Mouse (Mus musculus) hindbrain, embryonic 10.5 days (tissue): ENCODE measurements at regions not wholly inside any gene's neighbourhood (a gene's known extent, or its start where the extent isn't known, plus 50 kb on each side); places are given as distances from the start of the nearest gene placed in this dataset.

Experiments used
- DNase-seq: peaks from one replicate; pipeline ENCODE4 v3.0.0-alpha.2; 2017; ENCODE audit warnings: low spot score
- H3K27ac ChIP-seq: fragments of 300-500 bp; sonication (generic); 2 replicates; pipeline ENCODE4 v1.5.1; 2016; ENCODE audit warnings: mild to moderate bottlenecking, moderate library complexity
- H3K27me3 ChIP-seq: fragments of 300-500 bp; sonication (generic); 2 replicates; pipeline ENCODE4 v1.6.1; 2016; ENCODE audit warnings: mild to moderate bottlenecking; ENCODE audit not compliant: poor library complexity, insufficient read depth, severe bottlenecking
- H3K36me3 ChIP-seq: fragments of 300-500 bp; sonication (generic); 2 replicates; pipeline ENCODE4 v1.6.1; 2016; ENCODE audit warnings: mild to moderate bottlenecking, moderate library complexity
- H3K4me1 ChIP-seq: fragments of 300-500 bp; sonication (generic); replicated peaks from 2 replicates; pipeline ENCODE4 v1.6.1; 2016; ENCODE audit warnings: mild to moderate bottlenecking
- H3K4me3 ChIP-seq: fragments of 300-500 bp; sonication (generic); 2 replicates; pipeline ENCODE4 v1.5.1; 2016; ENCODE audit warnings: mild to moderate bottlenecking, moderate library complexity
- H3K9me3 ChIP-seq: fragments of 300-500 bp; sonication (generic); 2 replicates; pipeline ENCODE4 v1.6.1; 2016; ENCODE audit warnings: mild to moderate bottlenecking, moderate library complexity
- WGBS: fragments of 180-500 bp; shearing (Covaris S2); methylation state at CpG from one replicate; pipeline ENCODE4 v1.1.7; 2016; 5-methylcytosine and 5-hydroxymethylcytosine counted together

DNA sequence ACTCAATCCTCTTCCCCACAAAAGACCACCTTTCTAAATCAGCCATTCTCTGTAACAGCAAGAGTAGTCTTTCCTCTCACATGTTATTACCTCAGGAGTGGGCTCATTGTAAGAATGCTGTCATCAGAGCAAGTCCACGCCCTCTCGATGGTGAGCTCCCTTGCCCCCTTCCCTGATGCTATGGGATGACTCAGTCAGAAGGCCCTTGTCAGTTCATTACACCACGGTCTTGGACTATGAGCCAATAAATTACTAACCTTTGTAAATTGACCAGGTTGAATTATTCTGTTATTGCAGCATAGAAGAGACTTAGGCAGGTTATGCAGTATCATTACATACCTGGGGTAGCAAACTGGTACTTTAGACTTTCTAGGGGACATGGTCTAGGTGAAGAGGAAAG is 237.4 kb upstream of the Klf4 start:
- 89% methylated on average over 3 of the region's 3 CpGs for WGBS
- no peak for DNase-seq
- no peak overlapping the region for H3K4me3 ChIP-seq
- no peaks in the 10 kb centered on the region for H3K4me1 ChIP-seq
- no peaks in the 10 kb centered on the region for H3K9me3 ChIP-seq
- H3K27ac ChIP-seq = no peak overlapping the region
- no peaks in the 10 kb centered on the region for H3K36me3 ChIP-seq
- no peaks in the 10 kb centered on the region for H3K27me3 ChIP-seq

DNA sequence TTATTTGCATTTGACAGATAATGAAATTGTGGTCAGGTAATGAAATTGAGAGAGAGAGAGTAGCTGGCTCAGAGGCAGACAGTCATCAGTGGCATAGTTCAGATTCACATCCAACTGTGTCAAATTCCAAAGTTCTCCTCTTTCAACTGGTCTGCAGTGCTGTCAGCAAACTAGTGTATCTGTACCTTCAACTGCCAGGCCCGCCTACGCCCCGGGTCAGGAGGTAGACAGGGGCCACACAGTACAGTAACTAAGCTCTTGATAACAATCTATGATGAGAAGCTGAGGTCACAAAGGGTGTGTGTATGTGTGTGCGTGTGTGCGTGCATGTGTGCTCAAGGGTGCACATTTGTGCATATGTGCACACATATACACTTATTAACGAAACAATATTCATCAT is 236.1 kb upstream of the Klf4 start:
- no peaks in the 10 kb centered on the region for H3K9me3 ChIP-seq
- DNase-seq = no peak
- H3K36me3 ChIP-seq = no peaks in the 10 kb centered on the region
- H3K4me1 ChIP-seq = no peaks in the 10 kb centered on the region
- no peak overlapping the region for H3K27ac ChIP-seq
- H3K27me3 ChIP-seq = no peaks in the 10 kb centered on the region
- H3K4me3 ChIP-seq = no peak overlapping the region
- WGBS = 93% methylated on average over 6 of the region's 6 CpGs

DNA sequence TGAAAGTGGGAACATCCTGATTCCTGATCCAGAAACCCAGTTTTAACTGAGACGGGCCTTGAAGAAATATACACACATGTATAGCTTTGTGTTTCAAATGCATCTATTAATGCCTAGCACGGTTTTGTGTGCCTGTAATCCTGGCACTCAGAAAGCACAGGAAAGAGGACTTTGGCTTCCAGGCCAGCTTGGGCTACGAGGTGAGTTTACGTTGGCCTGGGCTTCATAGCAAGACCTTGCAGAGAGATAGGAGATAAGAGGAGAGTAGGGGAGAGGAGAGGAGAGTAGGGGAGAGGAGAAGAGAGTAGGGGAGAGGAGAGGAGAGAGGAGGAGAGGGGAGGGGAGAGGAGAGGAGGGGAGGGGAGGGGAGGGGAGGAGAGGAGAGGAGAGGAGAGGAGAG is 234.9 kb upstream of the Klf4 start:
- Histone ChIP-seq H3K4me1 (no peaks in the 10 kb centered on the region), H3K27ac (no peak overlapping the region), H3K36me3 (no peaks in the 10 kb centered on the region), H3K27me3 (no peaks in the 10 kb centered on the region), H3K4me3 (no peak overlapping the region), H3K9me3 (no peaks in the 10 kb centered on the region)
- DNase-seq = no peak
- 86% methylated on average over 4 of the region's 4 CpGs for WGBS

DNA sequence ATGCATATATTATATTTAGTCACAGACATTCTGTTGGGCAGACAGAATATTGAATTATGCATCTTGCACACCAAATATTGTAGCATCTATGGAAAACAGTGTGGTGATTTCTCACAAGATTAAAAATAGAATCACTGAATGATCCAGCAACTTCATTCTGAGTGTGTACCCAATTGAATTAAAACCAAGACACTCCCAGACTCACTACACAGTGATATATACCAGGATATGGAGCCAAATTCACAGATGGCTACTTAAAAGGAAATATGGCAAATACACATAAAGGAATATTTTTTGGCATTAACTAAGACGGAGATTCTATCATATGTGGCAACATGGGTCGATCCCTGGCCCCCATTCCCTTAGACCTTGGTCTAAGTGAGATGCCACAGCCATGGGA is 233.5 kb upstream of the Klf4 start:
- Histone ChIP-seq H3K27ac (no peak overlapping the region), H3K4me3 (no peak overlapping the region), H3K4me1 (no peaks in the 10 kb centered on the region), H3K36me3 (no peaks in the 10 kb centered on the region), H3K27me3 (no peaks in the 10 kb centered on the region), H3K9me3 (no peaks in the 10 kb centered on the region)
- no peak for DNase-seq
- 85% methylated on average over 2 of the region's 2 CpGs for WGBS

DNA sequence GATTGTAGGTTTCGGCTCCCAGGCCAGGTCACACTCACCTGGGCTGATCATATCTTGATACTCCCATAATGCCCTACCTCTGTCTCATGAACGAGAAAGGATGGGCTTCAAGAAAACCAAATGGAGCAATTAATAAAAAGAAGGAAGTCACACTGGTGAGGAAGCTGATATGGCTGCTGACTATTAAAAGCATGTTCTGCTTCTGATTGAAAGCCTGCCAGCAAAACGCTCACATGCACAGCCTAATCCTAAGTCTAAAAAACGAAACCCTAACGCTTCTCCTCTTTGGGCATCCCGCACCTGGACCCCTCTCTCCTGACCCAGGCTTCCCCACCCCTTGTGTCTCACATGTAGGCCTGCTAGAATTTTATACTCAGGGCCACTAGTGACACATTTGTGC is 230.8 kb upstream of the Klf4 start:
- Histone ChIP-seq H3K4me1 (0 out of 2 replicates have a peak, but pooled peaks cover 9% of the 10 kb centered on the region), H3K4me3 (no peak overlapping the region), H3K36me3 (no peaks in the 10 kb centered on the region), H3K27ac (no peak overlapping the region), H3K27me3 (no peaks in the 10 kb centered on the region), H3K9me3 (no peaks in the 10 kb centered on the region)
- WGBS = 88% methylated on average over 6 of the region's 6 CpGs
- no peak for DNase-seq

DNA sequence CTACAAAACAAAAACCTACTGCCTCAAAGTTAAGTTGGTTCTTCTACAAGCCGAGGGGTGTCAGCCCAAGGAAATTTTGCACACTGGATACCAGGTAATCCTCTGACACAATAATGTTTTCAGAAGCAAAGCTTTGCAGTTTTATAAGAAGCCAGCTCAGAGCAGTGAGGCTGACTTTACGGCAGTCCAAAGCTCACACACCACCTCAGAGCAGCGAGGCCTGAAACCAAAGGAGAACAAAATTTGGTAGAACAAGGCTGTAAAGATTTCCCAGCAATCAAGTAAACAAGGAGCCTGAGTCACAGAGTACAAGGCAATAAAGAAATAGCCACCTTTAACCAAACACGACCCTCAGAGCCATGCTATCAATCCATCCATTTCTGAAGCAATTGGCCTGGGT is 230.1 kb upstream of the Klf4 start:
- DNase-seq = no peak
- 88% methylated on average over 4 of the region's 4 CpGs for WGBS
- Histone ChIP-seq H3K4me1 (peaks cover 10% of the 10 kb centered on the region; the same call in 1 of the 2 replicates), H3K4me3 (no peak overlapping the region), H3K36me3 (no peaks in the 10 kb centered on the region), H3K9me3 (no peaks in the 10 kb centered on the region), H3K27ac (no peak overlapping the region), H3K27me3 (no peaks in the 10 kb centered on the region)

DNA sequence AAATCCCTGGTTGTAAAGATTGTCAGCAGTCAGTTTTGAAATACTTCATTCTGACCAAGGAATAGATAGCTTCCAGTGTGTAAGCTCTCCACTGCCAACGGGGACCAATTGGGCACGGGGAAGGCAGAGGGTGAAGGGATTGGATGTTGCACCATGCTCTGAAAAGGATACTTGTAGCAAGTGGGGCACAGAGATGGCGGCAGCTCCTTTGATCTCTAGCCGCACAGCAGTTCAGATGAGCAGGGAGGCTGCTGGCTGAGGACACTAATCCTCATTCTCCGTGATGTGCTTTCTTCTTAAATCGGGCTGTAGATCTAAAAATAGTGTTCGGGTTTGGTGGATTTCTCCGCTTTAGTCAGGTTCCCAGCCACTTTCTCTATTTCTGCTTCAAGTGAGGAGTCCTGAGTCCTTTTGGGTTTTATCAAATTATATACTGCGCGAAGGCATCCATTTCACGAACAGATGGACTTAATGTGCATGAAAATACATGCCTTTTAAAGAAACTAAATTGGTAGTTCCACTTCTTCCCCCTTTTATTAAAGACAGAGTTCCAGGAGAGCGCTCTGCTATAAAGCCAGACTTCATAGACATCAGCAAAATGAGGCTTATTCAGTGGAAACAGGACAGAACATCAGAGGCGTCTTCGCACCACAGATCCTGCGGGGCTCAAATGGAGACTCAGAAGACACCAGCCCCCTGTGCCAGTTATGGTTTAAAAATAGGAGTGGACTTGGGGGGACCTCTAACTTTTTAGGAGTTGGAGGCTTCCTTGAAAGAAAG is 225.1 kb upstream of the Klf4 start:
- Histone ChIP-seq H3K4me1 (peaks cover 15% of the 10 kb centered on the region; the same call in 1 of the 2 replicates), H3K27me3 (no peaks in the 10 kb centered on the region; the same call in 1 of the 2 replicates), H3K4me3 (no peak overlapping the region), H3K27ac (no peak overlapping the region), H3K9me3 (no peaks in the 10 kb centered on the region), H3K36me3 (no peaks in the 10 kb centered on the region)
- peak; percentile 11 for DNase-seq
- WGBS = 60% methylated on average over 15 of the region's 15 CpGs

DNA sequence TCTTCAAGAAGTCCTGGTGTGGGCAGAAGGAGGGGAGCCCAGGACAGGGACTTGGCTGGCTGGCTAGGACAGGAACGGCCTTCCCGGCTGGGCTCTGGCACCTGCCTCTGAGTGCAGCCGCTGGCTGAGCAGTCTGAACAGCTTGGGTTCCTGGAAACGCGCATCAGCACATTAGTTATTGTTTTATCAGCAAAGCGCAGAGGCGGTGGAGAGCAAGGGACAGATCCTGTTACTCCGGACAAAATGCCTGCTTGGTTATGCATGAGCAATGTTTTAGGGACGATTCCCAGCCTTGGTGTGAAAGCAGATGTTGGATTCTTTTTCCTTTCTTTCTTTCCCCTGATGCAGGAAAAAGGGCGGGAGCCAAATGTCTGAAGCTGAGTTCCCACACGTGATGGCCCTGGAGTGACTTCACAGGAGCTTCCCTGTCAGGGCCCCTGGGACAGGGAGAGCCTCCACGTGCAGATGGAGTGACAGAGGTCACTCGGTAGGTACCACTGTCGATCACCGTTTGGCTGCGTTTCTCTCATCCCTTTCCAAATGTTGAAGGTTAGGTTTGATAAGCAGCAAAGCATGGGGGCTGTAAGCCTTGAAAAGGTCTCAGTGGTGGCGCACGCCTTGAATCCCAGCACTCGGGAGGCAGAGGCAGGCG is 217.8 kb upstream of the Klf4 start:
- no peaks in the 10 kb centered on the region for H3K9me3 ChIP-seq
- H3K36me3 ChIP-seq = no peaks in the 10 kb centered on the region
- peaks cover 6% of the 10 kb centered on the region; the same call in 1 of the 2 replicates for H3K4me1 ChIP-seq
- no peak overlapping the region for H3K4me3 ChIP-seq
- no peaks in the 10 kb centered on the region for H3K27me3 ChIP-seq
- H3K27ac ChIP-seq = no peak overlapping the region; the same call in 1 of the 2 replicates
- WGBS = 69% methylated on average over 20 of the region's 20 CpGs
- peak; percentile 7 for DNase-seq

DNA sequence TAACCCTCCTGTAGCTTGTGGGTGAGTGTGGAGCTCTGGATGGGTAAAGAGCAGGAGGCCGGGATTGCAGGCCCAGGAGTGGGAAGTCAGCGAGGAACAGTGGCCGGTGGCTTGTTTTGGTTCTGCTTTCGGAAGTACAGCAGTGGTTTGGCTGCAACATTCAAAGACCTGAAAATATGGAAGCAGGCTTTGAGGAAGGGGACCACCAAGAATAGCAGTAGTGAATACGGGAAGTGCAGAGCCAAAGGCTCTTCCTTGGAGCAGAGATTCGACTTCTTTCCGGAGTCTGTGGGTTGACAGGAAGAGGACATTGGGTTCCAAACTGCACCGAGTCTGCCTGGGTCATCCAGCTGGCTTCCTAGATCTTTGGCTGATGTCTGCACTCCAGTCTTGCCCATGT is 209.1 kb upstream of the Klf4 start:
- WGBS = 90% methylated on average over 8 of the region's 8 CpGs
- H3K36me3 ChIP-seq = no peaks in the 10 kb centered on the region

DNA sequence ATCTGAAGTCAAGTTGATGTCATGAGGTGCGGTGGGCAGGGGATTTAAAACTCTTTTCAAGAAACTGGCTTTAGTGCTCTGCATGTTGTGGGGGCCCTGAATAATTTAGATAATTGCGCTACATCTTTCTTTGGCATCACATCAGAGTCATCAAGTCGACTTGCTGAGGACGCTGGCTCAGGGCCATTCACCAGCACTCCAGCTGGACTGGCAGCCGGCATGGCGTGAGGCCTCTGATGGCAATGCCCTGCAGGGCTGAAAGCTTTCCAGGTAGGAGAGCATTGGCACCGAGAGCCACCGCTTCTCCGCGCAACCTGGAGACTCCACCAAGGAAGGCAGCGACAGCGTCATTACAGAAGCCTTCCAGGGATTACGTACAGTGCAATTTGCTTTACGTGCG is 207.8 kb upstream of the Klf4 start:
- H3K27me3 ChIP-seq = no peaks in the 10 kb centered on the region
- H3K4me3 ChIP-seq = no peak overlapping the region
- H3K4me1 ChIP-seq = no peaks in the 10 kb centered on the region
- no peaks in the 10 kb centered on the region for H3K9me3 ChIP-seq
- no peak overlapping the region for H3K27ac ChIP-seq
- no peaks in the 10 kb centered on the region for H3K36me3 ChIP-seq
- DNase-seq = no peak
- WGBS = 94% methylated on average over 15 of the region's 15 CpGs

More for the DNA sequence above, 209.1 kb upstream of the Klf4 start:
- Histone ChIP-seq H3K27me3 (no peaks in the 10 kb centered on the region), H3K4me1 (no peaks in the 10 kb centered on the region), H3K9me3 (no peaks in the 10 kb centered on the region), H3K4me3 (no peak overlapping the region), H3K27ac (no peak overlapping the region)
- DNase-seq = no peak

DNA sequence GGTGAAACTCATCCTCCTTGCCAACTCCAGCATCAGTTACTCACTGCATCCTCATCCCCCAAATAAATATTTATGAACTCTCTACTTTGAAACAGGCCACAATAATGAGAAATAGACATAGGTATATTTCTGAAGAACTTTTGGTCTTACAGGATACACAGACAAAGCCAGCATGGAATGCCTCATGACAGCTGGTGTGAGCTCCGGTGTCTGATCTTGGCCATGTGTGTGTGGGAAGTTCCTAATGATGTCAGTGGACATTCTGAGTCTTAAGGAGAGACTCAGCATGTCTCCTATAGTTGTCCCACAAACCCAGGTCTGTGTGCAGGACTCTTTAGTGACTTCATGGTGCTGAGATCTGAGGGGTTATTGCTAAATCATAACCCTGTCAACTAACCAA is 206.4 kb upstream of the Klf4 start:
- Histone ChIP-seq H3K36me3 (no peaks in the 10 kb centered on the region), H3K27ac (no peak overlapping the region), H3K4me3 (no peak overlapping the region), H3K4me1 (no peaks in the 10 kb centered on the region), H3K27me3 (no peaks in the 10 kb centered on the region), H3K9me3 (no peaks in the 10 kb centered on the region)
- no peak for DNase-seq
- WGBS = 93% methylated on average over 1 of the region's 1 CpGs

DNA sequence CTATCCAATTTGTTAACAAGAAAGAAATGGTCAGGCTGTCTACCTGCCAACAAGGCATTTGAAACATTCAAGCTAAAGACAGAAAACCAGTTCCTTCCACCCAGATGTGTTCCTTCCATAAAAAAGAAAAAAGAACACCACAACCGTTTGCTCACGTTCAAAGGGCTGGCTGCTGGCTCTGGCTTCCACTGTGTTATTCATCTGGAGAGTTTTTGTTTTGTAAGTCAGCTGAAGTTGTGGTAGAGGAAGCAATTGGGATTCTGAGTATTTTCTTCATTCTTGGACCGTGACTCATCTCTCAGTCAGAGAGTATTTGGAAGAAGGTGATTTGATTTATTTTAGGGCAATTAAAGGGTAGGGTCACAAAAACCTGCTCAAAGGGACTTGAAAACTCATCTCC is 203.2 kb upstream of the Klf4 start:
- WGBS = 71% methylated on average over 3 of the region's 3 CpGs
- H3K36me3 ChIP-seq = no peaks in the 10 kb centered on the region

DNA sequence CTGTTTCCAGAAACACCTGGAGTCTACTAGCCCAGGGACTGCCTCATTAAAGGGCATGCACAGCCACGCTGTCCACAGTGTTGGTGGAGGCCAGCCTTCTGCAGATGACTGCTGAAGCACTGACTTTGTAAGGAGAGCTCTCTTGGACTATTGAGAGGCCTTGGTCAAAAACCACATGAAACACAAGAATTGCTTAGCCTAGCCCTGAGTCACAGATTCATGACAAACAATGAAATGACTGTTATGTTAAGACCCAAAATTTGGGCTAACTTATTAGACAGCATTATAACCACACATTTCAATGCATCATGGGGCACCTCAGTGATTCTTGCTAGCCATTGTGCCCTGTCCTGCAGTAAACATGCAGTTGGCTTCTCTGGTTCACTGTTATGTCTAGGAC is 202.1 kb upstream of the Klf4 start:
- Histone ChIP-seq H3K9me3 (no peaks in the 10 kb centered on the region), H3K36me3 (no peaks in the 10 kb centered on the region), H3K27me3 (no peaks in the 10 kb centered on the region), H3K4me3 (no peak overlapping the region), H3K4me1 (no peaks in the 10 kb centered on the region), H3K27ac (no peak overlapping the region)
- 87% methylated on average over 1 of the region's 1 CpGs for WGBS
- no peak for DNase-seq

More for the DNA sequence above, 203.2 kb upstream of the Klf4 start:
- H3K4me3 ChIP-seq = no peak overlapping the region
- no peak overlapping the region for H3K27ac ChIP-seq
- no peaks in the 10 kb centered on the region for H3K9me3 ChIP-seq
- H3K4me1 ChIP-seq = no peaks in the 10 kb centered on the region
- no peak for DNase-seq
- H3K27me3 ChIP-seq = no peaks in the 10 kb centered on the region
